Mouse (Mus musculus) ES-E14 (cell line): ENCODE data around the gene Gm29427. TPM values are rescaled to one million over a fixed set of nuclear protein-coding genes. Genes with fewer than 3 reads are reported as not detected.

ENCODE experiments used
- DNase-seq: peaks from one replicate; pipeline ENCODE4 v3.0.0-alpha.2; 2013; ENCODE audit warnings: low read depth, low spot score
- H3K27ac ChIP-seq: 2 replicates; pipeline ENCODE4 v1.5.1; 2012; ENCODE audit warnings: low read depth, mild to moderate bottlenecking, low read length, moderate library complexity, mixed read lengths; ENCODE audit not compliant: poor library complexity, insufficient read depth, severe bottlenecking
- H3K36me3 ChIP-seq: 2 replicates; pipeline ENCODE4 v1.6.1; 2012; ENCODE audit warnings: mild to moderate bottlenecking, low read length, moderate library complexity, mixed read lengths; ENCODE audit not compliant: control insufficient read depth, poor library complexity, insufficient read depth, severe bottlenecking
- H3K4me1 ChIP-seq, 2 experiments: fragments of 150-350 bp in 1 of 2; sonication (generic) in 1 of 2; 2 replicates each; pipeline ENCODE4 v1.6.1; 2012; ENCODE audit warnings: low read length in 2 of 2, mild to moderate bottlenecking in 1 of 2, mixed read lengths in 1 of 2; ENCODE audit not compliant: control insufficient read depth in 2 of 2, insufficient read depth in 2 of 2, poor library complexity in 1 of 2
- H3K4me3 ChIP-seq, 2 experiments: fragments of 150-350 bp in 1 of 2; sonication (generic) in 1 of 2; 2 replicates each; pipeline ENCODE4 v1.5.1; 2012; ENCODE audit warnings: low read length in 2 of 2, low read depth in 1 of 2, mild to moderate bottlenecking in 1 of 2, mixed read lengths in 1 of 2; ENCODE audit not compliant: insufficient read depth in 1 of 2, poor library complexity in 1 of 2, severe bottlenecking in 1 of 2
- H3K9ac ChIP-seq: 2 replicates; pipeline ENCODE4 v1.6.1; 2012; ENCODE audit warnings: low read depth, mild to moderate bottlenecking, low read length, mixed read lengths; ENCODE audit not compliant: poor library complexity, insufficient read depth, severe bottlenecking
- H3K9me3 ChIP-seq: fragments of 150-350 bp; sonication (generic); 2 replicates; pipeline ENCODE4 v1.6.1; 2012; ENCODE audit warnings: low read depth, mild to moderate bottlenecking, low read length; ENCODE audit not compliant: control insufficient read depth, insufficient read depth
- CHD2 ChIP-seq: IDR thresholded peaks from 2 replicates; pipeline ENCODE4 v1.6.1; 2014; ENCODE audit warnings: mild to moderate bottlenecking, low read depth, low read length, inconsistent platforms
- HCFC1 ChIP-seq: IDR thresholded peaks from 2 replicates; pipeline ENCODE4 v1.6.1; 2012; ENCODE audit warnings: low read length, inconsistent platforms, borderline replicate concordance; ENCODE audit not compliant: insufficient read depth
- MAFK ChIP-seq: IDR thresholded peaks from 2 replicates; pipeline ENCODE4 v1.6.1; 2014; ENCODE audit warnings: mild to moderate bottlenecking, low read depth, low read length, inconsistent platforms; ENCODE audit not compliant: insufficient read depth
- ZC3H11A ChIP-seq: IDR thresholded peaks from 2 replicates; pipeline ENCODE4 v1.6.1; 2012; ENCODE audit warnings: low read depth, mild to moderate bottlenecking, inconsistent platforms, low read length, borderline replicate concordance
- ZNF384 ChIP-seq: IDR thresholded peaks from 2 replicates; pipeline ENCODE4 v1.6.1; 2012; ENCODE audit warnings: low read depth, low read length, inconsistent platforms
- in situ Hi-C, 2 experiments: fragments of 600-800 bp; cut with MboI; formaldehyde crosslinking; loops; one replicate each; pipeline ENCODE4 v1.15.1; 2025; ENCODE audit warnings: low sequenced_read_pairs in 2 of 2, inconsistent platforms in 1 of 2; ENCODE audit not compliant: unreplicated experiment in 2 of 2
- total RNA-seq: library from RNA; depleted of rRNA; stranded (reverse); fragments of 300-350 nt; gene quantifications from 2 replicates; pipeline ENCODE4 v1.2.3, GENCODE M21; 2012

Gm29427 gene
- total RNA-seq, 1 experiment, result 0.18 TPM

DNA sequence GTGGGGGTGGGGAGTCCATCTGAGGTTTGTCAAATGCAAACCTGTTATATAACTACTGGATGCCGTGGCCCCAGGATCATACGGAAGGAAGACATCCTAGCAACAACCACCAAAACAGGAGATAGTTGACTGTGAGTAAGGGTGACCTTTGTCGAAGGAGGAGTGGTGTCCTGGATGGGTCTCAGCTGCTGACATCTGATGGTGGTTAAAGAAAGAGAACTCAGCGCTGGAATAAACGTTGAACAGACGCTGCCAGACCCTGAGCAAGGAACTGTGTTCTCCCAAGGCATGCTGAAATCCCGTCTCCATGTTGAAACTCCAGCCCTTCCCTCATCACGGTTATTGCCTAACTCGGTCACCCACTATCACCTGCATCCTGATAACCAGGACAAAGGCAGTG lies 44.1 kb upstream of the Gm29427 start:
- Histone ChIP-seq H3K9ac (no peak overlapping the region), H3K4me1 (no peaks in the 10 kb centered on the region), H3K4me3 (no peak overlapping the region), H3K36me3 (no peaks in the 10 kb centered on the region), H3K27ac (no peak overlapping the region), H3K9me3 (no peaks in the 10 kb centered on the region)
- DNase-seq, result no peak
- TF ChIP-seq MAFK (no peak), ZC3H11A (no peak), CHD2 (no peak), HCFC1 (no peak), ZNF384 (no peak)
- in situ Hi-C loops, result no loop called here

DNA sequence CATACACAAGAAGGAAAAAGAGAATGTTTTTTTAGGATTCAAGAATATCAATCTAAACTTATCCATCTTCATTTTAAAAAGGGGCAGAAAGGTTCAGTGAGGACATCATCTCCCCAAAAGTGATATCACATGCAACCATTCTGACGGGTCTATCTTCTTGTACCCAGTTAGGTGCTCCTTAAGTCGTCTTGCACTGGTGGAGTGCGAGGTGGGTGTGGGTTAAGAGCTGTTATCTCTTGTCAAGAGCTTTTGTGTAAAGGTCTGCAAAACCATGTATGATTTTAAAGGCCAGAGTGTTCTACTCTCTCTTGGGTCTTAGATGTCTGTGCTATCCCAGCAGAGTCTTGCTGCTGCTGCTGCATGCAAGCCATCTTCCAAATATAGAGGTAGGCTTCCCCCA lies 31.2 kb upstream of the Gm29427 start:
- Histone ChIP-seq H3K4me1 (no peaks in the 10 kb centered on the region), H3K36me3 (no peaks in the 10 kb centered on the region), H3K9me3 (no peaks in the 10 kb centered on the region), H3K9ac (no peak overlapping the region), H3K27ac (no peak overlapping the region), H3K4me3 (no peak overlapping the region)
- in situ Hi-C loops, result no loop called here
- no peak for DNase-seq
- no peak for TF ChIP-seq ZNF384
- no peak for TF ChIP-seq MAFK
- TF ChIP-seq CHD2, result no peak
- no peak for TF ChIP-seq HCFC1
- TF ChIP-seq ZC3H11A, result no peak

DNA sequence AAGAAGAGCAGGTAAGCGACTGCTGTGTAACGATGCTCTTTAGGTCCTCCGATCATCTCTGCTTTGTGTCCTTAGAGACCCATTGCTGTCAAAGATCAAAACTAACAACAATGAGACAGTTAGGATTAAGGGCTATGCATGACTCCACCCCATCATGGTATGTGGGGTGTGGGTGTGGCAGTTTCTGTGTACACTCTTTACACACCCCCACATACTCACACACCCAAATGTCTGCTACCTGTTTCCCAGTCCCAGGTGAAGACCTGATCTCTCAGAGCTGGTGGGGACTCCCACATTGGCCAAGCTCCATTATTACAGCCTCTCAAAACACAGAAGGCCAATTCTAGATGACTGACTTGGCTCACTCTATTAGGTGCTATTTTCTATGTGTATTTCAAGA lies 30.0 kb upstream of the Gm29427 start:
- no peak overlapping the region for H3K27ac ChIP-seq
- TF ChIP-seq HCFC1, result no peak
- TF ChIP-seq ZNF384, result no peak
- no peak for TF ChIP-seq MAFK
- no peaks in the 10 kb centered on the region for H3K36me3 ChIP-seq
- no peak for DNase-seq
- peaks cover 0 to 5% of the 10 kb centered on the region in 2 experiments; a peak in 2 of 4 replicates for H3K4me1 ChIP-seq
- H3K9me3 ChIP-seq, result no peaks in the 10 kb centered on the region
- H3K9ac ChIP-seq, result no peak overlapping the region
- in situ Hi-C loops, result no loop called here
- H3K4me3 ChIP-seq, result no peak overlapping the region

DNA sequence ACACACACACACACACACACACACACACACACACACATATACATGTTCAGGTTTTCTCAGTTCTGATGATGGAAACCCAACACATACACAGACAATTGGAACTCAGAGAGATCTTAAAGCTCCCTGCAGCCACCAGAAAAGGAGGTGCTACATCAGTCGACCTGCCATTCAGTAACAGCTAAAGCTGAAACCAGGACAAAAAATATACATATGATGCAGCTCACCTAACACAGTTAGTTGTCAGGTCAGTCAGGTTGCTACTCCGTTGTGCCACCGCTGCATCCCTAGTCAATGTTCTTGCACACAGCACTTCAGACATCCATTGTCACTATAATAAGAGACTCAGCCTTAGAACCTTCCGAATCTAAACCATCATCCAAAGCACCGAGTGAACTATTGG lies 29.4 kb upstream of the Gm29427 start:
- no peak for DNase-seq
- no peak overlapping the region for H3K9ac ChIP-seq
- H3K9me3 ChIP-seq, result no peaks in the 10 kb centered on the region
- no peaks in the 10 kb centered on the region for H3K36me3 ChIP-seq
- peaks cover 0 to 5% of the 10 kb centered on the region in 2 experiments; a peak in 2 of 4 replicates for H3K4me1 ChIP-seq
- no peak overlapping the region for H3K27ac ChIP-seq
- in situ Hi-C loops, result no loop called here
- H3K4me3 ChIP-seq, result no peak overlapping the region
- no peak for TF ChIP-seq CHD2
- no peak for TF ChIP-seq ZNF384
- no peak for TF ChIP-seq MAFK
- TF ChIP-seq ZC3H11A, result no peak
- TF ChIP-seq HCFC1, result no peak

DNA sequence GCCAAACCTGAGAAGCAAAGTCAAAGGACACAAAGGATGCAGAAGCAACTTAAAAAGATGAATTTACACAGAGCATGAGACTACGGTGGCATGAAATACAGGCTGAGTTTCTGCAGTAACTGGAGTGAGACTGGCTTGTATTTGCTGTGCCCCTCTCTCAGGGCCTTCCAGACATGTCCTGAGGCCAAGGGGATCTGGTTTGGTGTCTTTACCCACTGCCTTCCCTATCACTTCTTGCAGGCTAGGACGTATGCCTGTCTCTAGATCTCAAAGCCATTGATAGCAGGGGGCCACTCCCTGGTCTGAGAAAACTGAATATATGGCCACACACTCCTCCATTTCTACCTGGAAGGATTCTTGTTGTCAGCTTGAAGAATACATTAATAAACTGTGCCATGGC lies 28.6 kb upstream of the Gm29427 start:
- DNase-seq, result no peak

More for the DNA sequence above, 28.6 kb upstream of the Gm29427 start:
- Histone ChIP-seq H3K4me3 (no peak overlapping the region), H3K4me1 (peaks cover 0 to 5% of the 10 kb centered on the region in 2 experiments; a peak in 2 of 4 replicates), H3K27ac (no peak overlapping the region), H3K9me3 (no peaks in the 10 kb centered on the region), H3K9ac (no peak overlapping the region), H3K36me3 (no peaks in the 10 kb centered on the region)
- in situ Hi-C loops, result no loop called here
- no peak for TF ChIP-seq HCFC1
- TF ChIP-seq MAFK, result no peak
- no peak for TF ChIP-seq ZNF384
- TF ChIP-seq CHD2, result no peak
- TF ChIP-seq ZC3H11A, result no peak
